Mouse (Mus musculus) embryonic facial prominence, embryonic 15.5 days (tissue): ENCODE measurements around the gene Defb21. TPM values are rescaled to one million over a fixed set of nuclear protein-coding genes. Genes with fewer than 3 reads are reported as not detected.

Experiments
- ATAC-seq: fragments of 200-750 bp; cut with Nextera tagmentation; 2 replicates; pipeline ENCODE4 v1.8.0; 2017; ENCODE audit warnings: low read depth, moderate TSS enrichment; ENCODE audit not compliant: insufficient number of reproducible peaks, low FRiP score, low TSS enrichment
- H3K27ac ChIP-seq: fragments of 300-500 bp; sonication (generic); replicated peaks from 2 replicates; pipeline ENCODE4 v1.5.1; 2015; ENCODE audit warnings: mild to moderate bottlenecking, inconsistent platforms
- H3K27me3 ChIP-seq: fragments of 300-500 bp; sonication (generic); 2 replicates; pipeline ENCODE4 v1.6.1; 2015; ENCODE audit warnings: inconsistent platforms
- H3K36me3 ChIP-seq: fragments of 300-500 bp; sonication (generic); 2 replicates; pipeline ENCODE4 v1.6.1; 2015; ENCODE audit warnings: mild to moderate bottlenecking, inconsistent platforms
- H3K4me1 ChIP-seq: fragments of 300-500 bp; sonication (generic); 2 replicates; pipeline ENCODE4 v1.6.1; 2015; ENCODE audit warnings: inconsistent platforms
- H3K4me2 ChIP-seq: fragments of 300-500 bp; sonication (generic); replicated peaks from 2 replicates; pipeline ENCODE4 v1.6.1; 2015; ENCODE audit warnings: mild to moderate bottlenecking, inconsistent platforms
- H3K4me3 ChIP-seq: fragments of 300-500 bp; sonication (generic); replicated peaks from 2 replicates; pipeline ENCODE4 v1.5.1; 2015; ENCODE audit warnings: mild to moderate bottlenecking, inconsistent platforms
- H3K9ac ChIP-seq: fragments of 300-500 bp; sonication (generic); 2 replicates; pipeline ENCODE4 v1.6.1; 2015; ENCODE audit warnings: inconsistent platforms
- H3K9me3 ChIP-seq: fragments of 300-500 bp; sonication (generic); replicated peaks from 2 replicates; pipeline ENCODE4 v1.6.1; 2016; ENCODE audit warnings: inconsistent platforms
- WGBS: fragments of 180-500 bp; shearing (Covaris S2); methylation state at CpG from one replicate; pipeline ENCODE4 v1.1.7; 2015; 5-methylcytosine and 5-hydroxymethylcytosine counted together
- polyA plus RNA-seq: library from polyadenylated mRNA; unstranded; fragments of >200 nt; fragmentation: Nextera tagmentation; extraction: Ambion mirVana; gene quantifications from 2 replicates; pipeline ENCODE4 v1.2.1, GENCODE M21; 2015

The Defb21 gene
- polyA plus RNA-seq, 1 experiment from 2014 or later, result not detected

DNA sequence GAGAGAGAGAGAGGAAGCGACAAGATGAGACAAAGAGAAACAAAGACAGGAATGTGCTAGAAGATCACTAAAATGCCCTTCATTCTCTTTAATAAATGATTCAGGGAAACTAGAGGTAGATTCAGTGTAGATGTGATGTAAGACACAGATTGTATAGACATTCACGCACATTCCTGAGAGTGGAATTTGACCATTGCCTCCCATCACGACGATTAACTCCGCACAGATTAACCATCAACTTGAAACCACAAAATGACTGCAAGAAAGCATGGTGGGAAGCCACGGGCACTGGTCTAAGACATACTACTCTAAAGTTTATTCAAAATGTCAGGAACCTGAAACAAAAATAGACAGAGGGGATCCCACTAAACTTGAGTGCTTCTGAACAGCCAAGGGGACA lies 2.2 kb upstream of the Defb21 start:
- Histone ChIP-seq H3K4me2 (no peak overlapping the region), H3K27me3 (no peaks in the 10 kb centered on the region), H3K36me3 (no peaks in the 10 kb centered on the region), H3K9me3 (no peaks in the 10 kb centered on the region), H3K9ac (no peak overlapping the region), H3K4me3 (no peak overlapping the region), H3K27ac (no peak overlapping the region), H3K4me1 (no peaks in the 10 kb centered on the region)
- WGBS, result 61% methylated on average over 6 of the region's 6 CpGs
- ATAC-seq, result no peak

DNA sequence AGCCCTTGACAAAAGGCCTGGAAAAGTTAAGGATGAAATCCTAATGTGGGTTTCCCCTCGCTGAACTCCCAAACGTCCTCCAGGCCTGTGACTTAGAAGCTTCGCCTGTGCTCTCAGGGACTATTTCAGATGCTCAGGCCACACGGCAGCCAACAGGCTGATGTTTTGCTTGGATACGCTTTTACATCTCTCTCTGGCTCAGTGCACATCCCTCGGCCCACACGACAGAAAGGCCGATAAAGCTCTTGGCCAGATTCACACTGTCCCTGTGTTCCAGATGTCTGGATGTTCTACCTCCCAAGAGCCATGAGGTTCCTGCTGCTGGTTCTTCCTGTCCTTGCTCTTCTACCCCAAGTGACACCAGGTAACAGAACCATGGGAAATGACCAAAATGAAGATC lies 940 bp downstream of the Defb21 start:
- Histone ChIP-seq H3K9ac (no peak overlapping the region), H3K9me3 (no peaks in the 10 kb centered on the region), H3K36me3 (no peaks in the 10 kb centered on the region), H3K4me1 (no peaks in the 10 kb centered on the region), H3K27ac (no peak overlapping the region), H3K4me2 (no peak overlapping the region), H3K4me3 (no peak overlapping the region), H3K27me3 (no peaks in the 10 kb centered on the region)
- no peak for ATAC-seq
- 75% methylated on average over 8 of the region's 8 CpGs for WGBS

DNA sequence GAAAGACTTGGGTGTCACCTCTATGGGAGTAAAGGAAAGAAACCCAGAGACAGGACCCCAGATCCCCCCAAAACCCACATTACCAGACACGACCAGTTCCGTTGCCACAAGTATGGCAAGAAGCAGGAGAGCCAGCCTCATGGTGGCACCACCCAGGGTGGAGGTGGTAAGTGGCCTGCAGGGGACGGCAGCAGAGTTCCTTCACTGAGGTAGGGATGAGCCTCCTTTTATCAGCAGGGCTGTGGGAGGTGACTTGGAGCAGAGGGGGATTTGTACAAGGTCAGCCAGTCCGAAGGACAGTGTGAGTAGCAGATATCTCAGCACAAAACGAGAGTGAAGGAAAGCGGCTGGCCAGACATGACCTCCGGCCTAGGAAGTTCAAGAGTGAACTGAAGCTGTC lies 7.6 kb downstream of the Defb21 start, which contains the start of gene Defb19:
Gene Defb19 (minus strand): TSS at position 206 of the 400 bp plus-strand sequence.
- no peak for ATAC-seq
- no peaks in the 10 kb centered on the region for H3K36me3 ChIP-seq
- no peak within 1 kb of the TSS for H3K4me3 ChIP-seq
- H3K4me2 ChIP-seq, result no peak within 1 kb of the TSS
- H3K4me1 ChIP-seq, result no peaks in the 10 kb centered on the region
- H3K9me3 ChIP-seq, result no peaks in the 10 kb centered on the region
- no peak within 1 kb of the TSS for H3K9ac ChIP-seq
- H3K27ac ChIP-seq, result no peak within 1 kb of the TSS
- 66% methylated on average over 7 of the region's 7 CpGs for WGBS
- H3K27me3 ChIP-seq, result no peaks in the 10 kb centered on the region

GRCm38 (mm10) chr2:152580612-152581011 lies 8.1 kb downstream of the Defb21 start:
- Histone ChIP-seq H3K4me2 (no peak overlapping the region), H3K4me1 (no peaks in the 10 kb centered on the region), H3K9me3 (no peaks in the 10 kb centered on the region), H3K27me3 (no peaks in the 10 kb centered on the region), H3K27ac (no peak overlapping the region), H3K9ac (no peak overlapping the region), H3K36me3 (no peaks in the 10 kb centered on the region), H3K4me3 (no peak overlapping the region)
- no peak for ATAC-seq
- 87% methylated on average over 11 of the region's 11 CpGs for WGBS

DNA sequence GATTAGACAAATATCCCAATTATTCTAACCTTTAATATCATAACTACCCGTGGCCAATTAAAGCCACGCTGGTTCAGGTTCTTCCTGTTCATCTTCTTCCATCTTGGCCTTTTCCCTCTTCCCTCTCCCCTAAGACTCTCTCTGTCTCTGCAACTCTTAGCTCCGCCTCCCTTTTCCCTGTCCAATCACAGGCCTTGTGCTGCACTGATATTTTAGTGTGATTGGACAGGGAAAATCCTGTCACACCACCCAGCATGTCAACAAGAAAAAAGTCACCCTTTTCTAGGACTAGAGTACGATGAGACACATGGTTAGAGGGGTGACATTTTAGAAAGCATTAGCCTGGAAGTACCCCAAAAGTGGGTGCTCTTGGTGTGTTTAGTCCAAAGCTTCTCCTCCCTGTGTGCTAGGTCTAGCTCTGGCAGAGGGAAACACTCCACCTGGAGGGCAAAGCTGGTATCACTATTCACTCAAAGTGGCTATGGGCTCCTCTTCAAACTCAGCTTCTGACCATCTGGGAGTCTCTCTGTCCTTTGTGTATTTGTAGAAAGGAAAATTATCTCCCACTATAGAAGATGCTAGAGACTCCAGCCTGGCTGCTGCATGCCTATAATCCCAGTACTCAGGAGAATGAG lies 14.5 kb downstream of the Defb21 start:
- Histone ChIP-seq H3K27ac (no peak overlapping the region), H3K9me3 (no peaks in the 10 kb centered on the region)
- no peak for ATAC-seq

DNA sequence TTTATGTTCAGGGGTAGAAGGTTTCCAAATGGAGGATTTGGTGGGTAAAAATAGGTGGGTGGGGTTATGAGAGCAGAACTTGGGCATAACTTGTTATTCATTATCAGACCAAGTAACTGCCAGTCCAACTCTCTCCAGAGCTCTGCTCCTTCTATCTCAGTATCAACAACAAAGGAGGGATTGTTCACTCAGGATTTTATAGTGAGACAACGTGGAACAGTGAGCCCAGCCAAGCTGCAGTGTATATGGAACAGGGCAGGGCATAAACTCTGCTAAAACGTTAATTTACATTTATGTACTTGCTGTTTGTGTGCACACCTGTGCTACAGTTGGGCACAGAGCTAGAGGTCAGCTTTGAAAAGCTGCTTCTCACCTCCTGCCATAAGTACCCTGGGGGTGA lies 15.9 kb downstream of the Defb21 start:
- WGBS, result 16% methylated on average over 2 of the region's 2 CpGs
- H3K4me3 ChIP-seq, result no peak overlapping the region
- no peaks in the 10 kb centered on the region for H3K27me3 ChIP-seq
- H3K4me2 ChIP-seq, result no peak overlapping the region
- no peak overlapping the region for H3K27ac ChIP-seq
- no peaks in the 10 kb centered on the region for H3K4me1 ChIP-seq
- H3K9me3 ChIP-seq, result no peaks in the 10 kb centered on the region
- H3K36me3 ChIP-seq, result no peaks in the 10 kb centered on the region
- no peak for ATAC-seq
- no peak overlapping the region for H3K9ac ChIP-seq

More for the DNA sequence above, 14.5 kb downstream of the Defb21 start:
- H3K4me2 ChIP-seq, result no peak overlapping the region
- WGBS, result 72% methylated on average over 4 of the region's 4 CpGs
- H3K4me1 ChIP-seq, result no peaks in the 10 kb centered on the region
- no peak overlapping the region for H3K9ac ChIP-seq
- no peaks in the 10 kb centered on the region for H3K36me3 ChIP-seq
- no peak overlapping the region for H3K4me3 ChIP-seq
- no peaks in the 10 kb centered on the region for H3K27me3 ChIP-seq

- Histone ChIP-seq H3K4me1 (no peaks in the 10 kb centered on the region), H3K9ac (no peak overlapping the region), H3K9me3 (no peaks in the 10 kb centered on the region), H3K4me3 (no peak overlapping the region), H3K4me2 (no peak overlapping the region), H3K27ac (no peak overlapping the region), H3K36me3 (no peaks in the 10 kb centered on the region), H3K27me3 (no peaks in the 10 kb centered on the region)
- ATAC-seq, result no peak
- 34% methylated on average over 6 of the region's 6 CpGs for WGBS
Observed at GRCm38 (mm10) chr2:152589021-152589420, 16.5 kb downstream of the Defb21 start.

DNA sequence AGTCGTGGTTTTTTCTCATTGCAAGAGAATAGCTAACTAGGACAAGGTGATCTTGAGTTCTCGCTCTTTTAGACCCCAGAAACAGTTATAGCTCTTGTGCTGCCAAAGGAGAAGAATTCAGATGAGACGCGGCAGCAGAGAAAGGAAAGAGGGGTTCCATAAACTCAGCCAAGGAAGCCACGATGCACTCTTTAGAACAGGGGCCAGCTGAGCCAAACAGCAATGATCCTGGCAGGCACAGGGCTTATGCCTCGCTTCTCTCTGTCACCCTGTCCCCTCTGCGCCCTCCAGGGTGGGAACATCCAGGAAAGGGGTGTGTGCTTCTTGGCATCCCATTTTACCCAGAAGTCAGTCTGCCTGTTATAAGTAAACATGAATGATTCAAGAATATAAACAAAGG lies 26.8 kb downstream of the Defb21 start, which contains the start of gene Defb45:
Gene Defb45 (minus strand): TSS at position 101 of the 400 bp plus-strand sequence.
- 55% methylated on average over 7 of the region's 7 CpGs for WGBS
- no peak within 1 kb of the TSS for H3K9ac ChIP-seq
- H3K4me1 ChIP-seq, result no peaks in the 10 kb centered on the region
- H3K9me3 ChIP-seq, result no peaks in the 10 kb centered on the region
- no peaks in the 10 kb centered on the region for H3K27me3 ChIP-seq
- no peak within 1 kb of the TSS for H3K27ac ChIP-seq
- no peak within 1 kb of the TSS for H3K4me3 ChIP-seq
- H3K36me3 ChIP-seq, result no peaks in the 10 kb centered on the region
- ATAC-seq, result no peak
- H3K4me2 ChIP-seq, result no peak within 1 kb of the TSS

GRCm38 (mm10) chr2:152600076-152600475 lies 27.5 kb downstream of the Defb21 start:
- no peak overlapping the region for H3K9ac ChIP-seq
- no peaks in the 10 kb centered on the region for H3K9me3 ChIP-seq
- no peak overlapping the region for H3K27ac ChIP-seq
- H3K4me1 ChIP-seq, result no peaks in the 10 kb centered on the region
- ATAC-seq, result no peak
- no peaks in the 10 kb centered on the region for H3K27me3 ChIP-seq
- WGBS, result 79% methylated on average over 6 of the region's 6 CpGs
- no peak overlapping the region for H3K4me3 ChIP-seq
- H3K36me3 ChIP-seq, result no peaks in the 10 kb centered on the region
- no peak overlapping the region for H3K4me2 ChIP-seq

DNA sequence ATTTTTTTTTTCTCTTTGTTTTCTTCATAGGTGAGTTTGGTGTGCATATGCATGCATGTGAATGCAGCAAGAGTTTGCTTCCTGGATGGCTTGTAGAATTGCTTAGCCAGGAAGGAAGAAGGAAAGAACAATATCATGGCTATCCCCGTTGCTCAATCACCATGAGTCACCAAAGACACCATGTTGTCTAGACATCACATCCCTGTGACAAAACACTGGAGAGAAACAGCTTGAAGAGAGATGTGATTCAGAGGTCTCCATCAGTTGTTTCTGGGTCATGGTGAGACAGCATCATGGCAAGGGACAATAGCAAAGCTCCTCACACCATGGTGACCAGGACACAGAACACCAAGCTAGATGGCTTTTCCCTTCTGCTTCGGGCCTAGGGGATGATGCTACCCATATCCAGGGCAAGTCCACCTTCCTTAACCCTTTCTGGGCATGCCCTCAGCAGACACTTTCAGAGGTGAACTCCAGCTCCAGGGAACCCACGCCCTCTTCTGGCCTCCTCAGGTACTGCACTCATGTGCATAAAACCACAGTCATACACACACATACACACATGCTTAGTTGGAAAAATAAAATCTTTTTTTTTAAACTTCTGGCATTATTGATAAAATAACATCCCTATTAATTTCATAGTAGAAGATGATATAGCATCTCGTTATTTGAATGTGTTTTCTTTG lies 28.9 kb downstream of the Defb21 start:
- no peak for ATAC-seq
- WGBS, result 76% methylated on average over 4 of the region's 4 CpGs
- no peak overlapping the region for H3K9ac ChIP-seq
- H3K9me3 ChIP-seq, result no peaks in the 10 kb centered on the region
- no peaks in the 10 kb centered on the region for H3K27me3 ChIP-seq
- H3K4me3 ChIP-seq, result no peak overlapping the region
- H3K4me1 ChIP-seq, result no peaks in the 10 kb centered on the region
- H3K36me3 ChIP-seq, result no peaks in the 10 kb centered on the region
- H3K4me2 ChIP-seq, result no peak overlapping the region
- H3K27ac ChIP-seq, result no peak overlapping the region

DNA sequence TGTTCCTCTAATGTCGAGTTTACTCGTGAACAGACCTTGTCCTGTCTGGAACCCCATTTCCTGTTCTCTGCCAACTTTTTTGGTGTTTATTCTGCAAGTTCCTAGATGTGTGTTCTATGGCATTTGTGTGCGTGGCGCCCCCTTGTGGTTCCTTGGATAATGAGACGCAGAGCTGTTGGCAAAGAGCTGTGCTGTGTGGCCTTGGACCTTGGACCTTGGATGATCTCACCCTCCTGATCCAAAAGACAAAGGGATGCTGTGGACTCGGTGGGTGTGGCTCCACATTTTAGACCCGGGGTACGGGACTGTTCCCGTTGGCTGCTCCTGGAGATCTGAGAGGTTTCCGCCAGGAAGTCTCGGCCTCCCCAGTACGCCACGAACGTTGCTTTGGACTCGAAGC lies 31.5 kb downstream of the Defb21 start, which contains the start of gene Defb36:
Gene Defb36 (plus strand): TSS at position 271 of the 400 bp plus-strand sequence.
- H3K4me2 ChIP-seq, result no peak within 1 kb of the TSS
- no peaks in the 10 kb centered on the region for H3K27me3 ChIP-seq
- 82% methylated on average over 15 of the region's 15 CpGs for WGBS
- H3K9me3 ChIP-seq, result no peaks in the 10 kb centered on the region
- H3K36me3 ChIP-seq, result no peaks in the 10 kb centered on the region
- ATAC-seq, result no peak
- H3K9ac ChIP-seq, result no peak within 1 kb of the TSS
- no peak within 1 kb of the TSS for H3K27ac ChIP-seq
- H3K4me3 ChIP-seq, result no peak within 1 kb of the TSS
- H3K4me1 ChIP-seq, result no peaks in the 10 kb centered on the region

DNA sequence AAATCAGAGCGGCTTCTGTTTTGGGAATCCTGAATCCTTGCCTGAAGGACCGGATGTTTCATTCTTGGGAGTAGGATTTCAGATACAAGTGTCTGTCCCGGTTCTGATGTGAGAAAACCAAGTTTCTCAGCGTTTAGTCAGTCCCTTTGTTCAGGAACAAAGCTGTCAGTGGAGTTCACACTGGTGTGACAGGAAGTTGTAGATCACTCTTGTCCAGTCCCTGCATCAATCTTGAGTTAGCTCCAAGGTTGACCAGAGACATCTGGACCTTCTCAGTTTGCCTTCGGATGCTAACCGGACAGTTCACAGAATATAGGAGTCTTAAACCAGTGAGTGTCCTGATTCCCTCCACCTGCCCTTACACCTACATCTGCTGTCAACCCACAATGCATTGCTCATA lies 35.2 kb downstream of the Defb21 start:
- H3K9ac ChIP-seq, result no peak overlapping the region
- no peaks in the 10 kb centered on the region for H3K27me3 ChIP-seq
- H3K27ac ChIP-seq, result no peak overlapping the region
- WGBS, result 54% methylated on average over 6 of the region's 6 CpGs
- no peak overlapping the region for H3K4me2 ChIP-seq
- H3K9me3 ChIP-seq, result no peaks in the 10 kb centered on the region
- H3K36me3 ChIP-seq, result no peaks in the 10 kb centered on the region
- H3K4me3 ChIP-seq, result no peak overlapping the region
- no peaks in the 10 kb centered on the region for H3K4me1 ChIP-seq
- ATAC-seq, result no peak
